Mouse (Mus musculus): Measurements from ENCODE around the gene Clip2.
A peak's percentile ranks its signal among the peaks of the same experiment; 100 is the strongest.
"Not testable (repeated sequence)": the region's sequence is repeated elsewhere in the genome, so short reads cannot be mapped to it uniquely, and the experiment has no call there.

The Clip2 gene

DNA sequence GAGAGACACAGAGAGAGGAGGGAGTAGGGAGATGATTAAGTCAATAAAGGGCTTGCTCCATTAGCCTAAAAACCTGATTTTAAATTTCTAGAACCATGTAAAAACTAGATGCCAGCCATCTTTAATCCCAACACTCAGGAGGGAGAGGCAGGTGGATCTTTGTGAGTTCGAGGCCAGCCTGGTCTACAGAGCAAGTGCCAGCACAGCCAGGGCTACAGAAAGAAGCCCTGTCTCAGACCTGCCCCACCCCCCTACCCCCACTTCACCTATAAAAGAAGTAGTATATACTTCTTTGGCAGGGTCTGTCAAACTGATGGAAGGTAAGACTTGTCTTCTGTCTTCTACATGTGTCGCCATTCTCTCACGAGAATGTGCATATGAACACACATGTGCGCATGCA, 91.7 kb downstream of the Clip2 start:
- no peak for DNase-seq (ENCODE audit: low spot score in 2 of 2)

DNA sequence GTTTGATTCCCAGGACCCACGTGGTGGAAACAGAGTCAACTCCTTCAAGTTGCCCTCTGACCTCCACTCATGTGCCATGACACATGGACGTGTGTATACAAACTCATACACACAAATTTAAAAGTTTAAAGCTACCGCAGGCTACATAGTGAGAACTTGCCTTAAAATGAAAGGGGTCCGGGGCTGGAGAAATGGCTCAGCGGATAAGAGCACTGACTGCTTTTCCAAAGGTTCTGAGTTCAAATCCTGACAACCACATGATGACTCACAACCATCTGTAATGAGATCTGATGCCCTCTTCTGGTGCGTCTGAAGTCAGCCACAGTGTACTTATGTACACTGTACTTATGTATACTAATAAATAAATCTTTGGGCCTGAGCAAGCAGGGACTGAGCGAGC, 93.1 kb downstream of the Clip2 start:
- DNase-seq (ENCODE audit: low spot score in 2 of 2) = no peak

DNA sequence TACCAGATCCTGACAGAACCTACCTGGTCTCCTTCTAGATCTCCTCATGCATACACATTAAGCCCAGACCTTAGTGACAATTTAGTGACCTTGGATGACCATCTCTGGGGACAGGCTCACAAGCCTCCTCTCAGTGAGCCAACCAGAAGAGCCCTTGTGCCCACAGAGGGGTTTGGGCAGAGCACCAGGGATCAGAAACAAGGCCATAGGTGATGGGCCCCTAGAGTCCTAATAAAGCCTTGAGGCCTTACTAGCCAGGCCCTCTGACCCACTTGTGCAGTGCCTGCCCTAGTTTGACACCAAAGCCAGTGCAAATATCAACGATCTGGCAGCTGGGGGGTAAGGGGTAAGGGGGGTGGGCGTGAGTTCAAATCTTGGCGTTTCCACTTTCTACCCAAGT, 93.8 kb downstream of the Clip2 start:
- DNase-seq (ENCODE audit: low spot score in 2 of 2) = no peak

DNA sequence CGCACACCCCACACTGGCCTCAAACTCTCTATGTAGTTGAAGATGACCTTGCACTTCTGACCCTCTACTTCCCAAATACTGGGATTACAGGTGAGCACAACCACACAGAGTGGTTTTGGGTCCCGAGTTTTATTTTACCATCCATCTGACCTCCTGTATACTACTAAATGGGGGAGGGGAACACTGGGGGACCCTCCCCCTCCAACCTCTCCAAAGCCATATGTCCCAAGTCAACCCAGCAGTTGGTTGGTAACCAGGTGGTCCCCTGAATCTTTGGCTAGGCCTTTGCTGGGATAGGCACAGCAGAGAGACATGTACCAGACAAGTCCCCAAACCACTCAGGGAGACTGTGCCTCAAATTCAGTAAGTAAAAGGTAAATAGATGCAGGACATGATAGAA, 94.9 kb downstream of the Clip2 start:
- DNase-seq (ENCODE audit: low spot score in 2 of 2) = no peak

DNA sequence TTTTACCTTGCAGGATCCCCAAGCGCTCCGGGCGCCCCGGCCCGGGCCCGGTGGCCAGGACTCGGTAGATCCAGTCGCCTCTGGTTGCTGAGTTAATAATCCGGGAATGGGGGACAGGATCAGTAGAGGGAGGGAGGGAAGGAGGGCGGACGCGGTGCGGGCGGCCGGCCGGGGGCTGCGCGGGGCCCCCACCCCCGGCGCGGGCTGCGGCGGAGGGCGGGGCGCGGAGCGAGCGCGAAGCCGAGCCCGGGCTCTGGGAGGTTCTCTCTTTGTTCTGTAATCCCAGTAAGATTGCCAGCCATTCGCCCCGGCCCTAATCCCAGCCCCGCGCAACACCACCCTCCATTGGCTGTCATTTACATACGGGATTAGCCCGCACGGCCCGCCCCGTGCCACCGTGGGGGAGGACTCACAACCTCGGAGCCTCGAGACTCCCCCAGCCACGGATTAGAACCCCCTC, 95.7 kb downstream of the Clip2 start, which contains the start of gene Gtf2ird1:
Gene Gtf2ird1, minus strand, starts transcription at position 214 of the 460 bp plus-strand sequence.
- DNase-seq (ENCODE audit: low spot score in 2 of 2) = peak; percentile 89 to 92

DNA sequence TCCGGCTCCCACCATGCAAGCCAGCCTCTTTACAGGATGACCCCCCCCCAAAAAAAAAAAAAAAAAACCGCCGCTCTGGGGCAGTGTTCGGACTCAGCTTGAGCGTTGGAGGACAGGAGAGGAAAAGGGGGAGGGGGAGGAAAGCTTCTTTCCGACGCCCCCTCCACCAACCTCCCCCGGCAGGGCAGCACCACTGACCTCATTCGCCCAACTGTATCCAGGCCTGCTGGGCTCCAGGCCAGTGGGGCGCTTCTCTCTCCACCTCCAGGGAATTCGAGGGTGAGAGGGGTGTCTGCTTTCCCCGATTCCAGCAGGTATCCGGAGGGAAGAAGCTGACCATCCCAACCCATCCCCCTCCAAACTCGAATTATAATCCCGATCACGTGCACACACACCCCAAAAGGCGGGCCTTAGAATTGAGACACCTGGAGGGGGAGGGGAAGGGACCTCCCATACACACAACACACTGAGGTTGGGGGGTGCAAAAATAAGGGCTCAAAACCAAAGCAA, 96.3 kb downstream of the Clip2 start:
- peak; percentile 68 to 76 for DNase-seq (ENCODE audit: low spot score in 2 of 2)

DNA sequence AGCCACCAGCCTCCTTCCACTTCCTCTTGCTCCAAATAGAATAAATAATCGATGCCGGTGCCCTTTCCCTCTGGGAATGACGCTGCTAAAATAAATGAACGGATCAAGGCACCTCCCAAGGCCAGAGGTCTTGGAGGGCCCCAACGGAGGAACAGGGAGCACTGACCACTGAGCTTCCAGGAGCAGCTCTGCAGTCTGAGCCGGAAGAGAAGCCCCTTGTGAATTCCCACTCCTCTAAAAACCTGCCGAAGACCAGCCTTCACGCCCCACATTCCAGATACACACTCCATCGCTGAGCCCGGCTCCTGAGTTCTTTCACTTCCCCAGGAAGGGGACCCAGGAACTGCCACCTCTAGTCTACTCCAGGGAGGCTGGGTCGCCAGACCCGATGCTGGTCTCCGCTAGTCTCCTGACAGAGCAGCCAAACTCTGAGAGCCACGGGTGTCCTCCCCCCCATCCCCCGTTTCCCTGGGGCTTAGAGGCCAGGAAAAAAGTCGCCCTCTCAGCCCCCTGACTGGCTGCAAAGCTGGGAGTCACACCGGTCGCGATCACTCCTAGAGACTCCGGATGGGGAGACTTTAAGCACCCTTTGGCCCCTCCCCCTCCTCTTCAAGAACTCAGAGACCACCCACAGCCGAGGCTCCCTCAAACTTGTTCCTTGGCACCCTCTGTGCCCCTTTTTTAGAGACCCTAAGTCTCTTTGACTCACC, 96.9 kb downstream of the Clip2 start:
- peak; percentile 39 to 54 for DNase-seq (ENCODE audit: low spot score in 2 of 2)

DNA sequence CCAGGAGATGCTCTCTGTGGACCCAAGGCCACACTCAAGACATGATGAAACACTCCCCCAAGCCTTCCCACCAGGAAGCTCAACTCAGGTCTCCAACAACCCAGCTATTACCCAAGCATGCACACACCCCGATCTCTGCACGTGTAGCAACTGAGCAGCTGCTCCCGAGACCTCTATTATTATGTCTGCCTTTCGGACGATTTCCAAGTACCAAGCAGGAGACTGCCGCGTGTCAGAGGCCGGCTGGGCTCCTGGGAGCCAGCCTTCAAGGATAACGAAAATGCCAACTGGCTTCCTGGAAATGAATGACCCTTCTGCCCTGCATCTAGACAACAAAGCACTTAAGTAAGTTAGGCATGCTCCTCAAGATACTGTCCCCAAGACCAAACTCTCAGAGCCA, 97.8 kb downstream of the Clip2 start:
- DNase-seq (ENCODE audit: low spot score in 2 of 2) = no peak

DNA sequence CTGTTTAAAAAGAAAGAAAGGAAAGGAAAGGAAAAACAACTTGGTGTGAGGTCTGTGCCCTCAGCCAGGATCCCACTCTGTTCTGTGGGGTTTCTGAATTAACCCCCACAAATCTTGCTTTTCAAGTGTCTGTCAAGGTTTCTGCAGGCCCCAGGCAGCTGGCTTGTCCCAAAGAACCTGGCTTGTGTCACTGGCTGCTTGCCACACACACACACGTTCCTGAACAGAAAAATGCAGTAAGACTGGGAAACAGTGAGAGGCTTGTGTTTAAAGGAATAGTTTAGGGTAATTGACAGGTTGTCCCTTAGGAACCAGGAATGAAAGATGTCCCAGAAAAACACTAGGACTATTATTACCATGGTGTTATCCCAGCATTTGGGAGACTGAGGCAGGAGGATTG, 98.7 kb downstream of the Clip2 start:
- DNase-seq (ENCODE audit: low spot score in 2 of 2) = no peak

DNA sequence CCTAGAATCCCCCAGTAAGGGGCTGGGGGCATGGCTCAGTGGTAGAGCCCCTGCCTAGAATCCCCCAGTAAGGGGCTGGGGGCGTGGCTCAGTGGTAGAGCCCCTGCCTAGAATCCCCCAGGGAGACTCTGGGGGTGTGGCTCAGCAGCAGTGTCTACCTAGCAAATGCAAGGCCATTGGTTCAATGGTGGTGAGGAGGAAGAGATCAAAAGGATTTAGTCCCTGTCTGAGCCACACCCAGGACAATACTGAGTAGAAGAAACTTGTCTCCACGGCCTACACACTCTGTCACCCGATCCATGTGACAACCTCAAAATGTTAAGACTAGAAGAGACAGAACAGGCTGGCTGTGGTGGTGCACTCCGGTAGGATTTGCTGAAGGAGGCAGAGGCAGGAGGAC, 105.5 kb downstream of the Clip2 start:
- not testable (repeated sequence) for DNase-seq (ENCODE audit: low spot score in 2 of 2)

DNA sequence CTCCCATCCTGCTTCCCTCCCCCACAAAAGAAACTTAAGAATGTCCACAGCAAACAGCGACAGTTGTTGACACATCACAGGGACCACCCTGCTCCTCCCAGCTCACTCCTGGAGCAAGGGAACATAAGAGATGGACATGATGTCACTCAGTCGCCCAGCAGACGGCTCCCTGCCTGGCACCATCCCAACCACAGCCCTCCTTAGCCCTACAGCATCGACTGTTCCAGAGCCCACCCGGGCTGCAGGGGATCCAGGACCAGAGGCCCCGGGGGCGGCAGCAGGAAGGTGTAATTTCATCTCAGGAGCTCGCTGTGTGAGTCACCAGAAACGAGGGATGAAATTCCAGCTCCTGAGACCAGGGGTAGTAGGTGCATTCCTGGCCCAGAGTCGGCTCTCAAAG, 106.3 kb downstream of the Clip2 start:
- no peak for DNase-seq (ENCODE audit: low spot score in 2 of 2)

DNA sequence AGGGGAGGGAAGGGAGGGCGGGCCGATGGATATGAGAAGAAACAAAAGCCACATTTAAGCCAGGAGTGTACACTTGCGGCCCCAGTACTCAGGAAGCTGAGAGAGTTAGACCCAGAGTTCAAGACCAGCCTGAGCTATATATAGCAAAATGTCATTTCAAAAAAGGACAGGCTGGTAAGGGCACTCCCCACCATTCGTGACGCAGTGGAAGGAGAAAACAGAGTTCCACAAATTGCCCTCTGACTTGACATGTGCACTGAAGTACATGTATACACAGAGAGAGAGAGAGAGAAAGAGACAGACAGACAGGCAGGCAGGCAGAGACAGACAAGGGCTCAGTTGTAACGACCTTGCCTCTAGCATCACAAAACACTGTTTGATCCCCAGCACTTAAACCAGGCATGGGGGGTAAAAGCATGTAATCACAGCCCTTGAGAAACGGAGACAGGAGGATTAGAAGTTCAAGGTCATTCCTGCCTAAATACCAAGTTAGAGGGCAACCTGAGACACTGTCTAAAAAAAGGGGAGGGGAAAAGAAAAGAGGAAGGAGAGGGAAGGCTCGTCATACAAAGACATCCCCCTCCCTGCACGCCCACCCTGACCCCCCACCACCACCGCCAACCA, 106.9 kb downstream of the Clip2 start:
- DNase-seq (ENCODE audit: low spot score in 2 of 2) = no peak

DNA sequence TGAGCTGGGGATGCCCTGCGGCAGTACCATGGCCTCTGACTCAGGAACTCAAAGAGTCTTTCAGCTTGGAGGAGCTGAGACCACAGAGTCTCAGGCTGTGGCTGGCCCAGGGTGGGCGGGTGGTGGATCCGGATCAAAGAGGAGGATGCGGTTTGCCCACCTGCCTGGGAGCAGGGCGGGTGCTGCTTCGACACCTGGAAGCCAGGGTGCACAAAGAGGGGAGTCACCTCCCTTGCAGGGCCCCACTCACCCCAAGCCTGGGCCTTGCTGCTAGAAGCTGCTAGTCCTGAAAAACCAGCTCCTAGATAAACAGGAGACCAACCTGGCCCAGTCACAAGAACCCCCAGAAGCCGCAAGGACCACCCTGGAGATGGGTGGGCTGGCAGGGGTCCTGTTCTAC, 107.8 kb downstream of the Clip2 start:
- no peak for DNase-seq (ENCODE audit: low spot score in 2 of 2)

DNA sequence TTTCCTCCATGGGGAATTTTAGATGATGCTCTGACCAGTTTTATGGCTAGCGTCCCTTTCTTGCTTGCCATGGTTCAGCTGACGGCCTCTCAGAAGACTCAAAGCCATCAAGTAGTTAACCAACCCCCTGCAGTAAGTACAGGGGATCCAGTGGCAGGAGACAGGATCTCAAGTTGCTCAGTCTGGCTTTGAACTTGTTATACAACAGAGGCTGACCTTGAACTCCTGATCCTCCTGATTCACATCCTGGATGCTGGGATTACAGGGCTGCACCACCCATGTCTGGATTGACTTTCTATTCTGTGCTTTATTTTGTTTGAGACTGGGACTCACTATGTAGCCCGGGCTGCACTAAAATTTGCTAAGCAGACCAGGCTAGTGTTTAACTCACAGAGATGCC, 110.2 kb downstream of the Clip2 start:
- no peak for DNase-seq (ENCODE audit: low spot score in 2 of 2)

DNA sequence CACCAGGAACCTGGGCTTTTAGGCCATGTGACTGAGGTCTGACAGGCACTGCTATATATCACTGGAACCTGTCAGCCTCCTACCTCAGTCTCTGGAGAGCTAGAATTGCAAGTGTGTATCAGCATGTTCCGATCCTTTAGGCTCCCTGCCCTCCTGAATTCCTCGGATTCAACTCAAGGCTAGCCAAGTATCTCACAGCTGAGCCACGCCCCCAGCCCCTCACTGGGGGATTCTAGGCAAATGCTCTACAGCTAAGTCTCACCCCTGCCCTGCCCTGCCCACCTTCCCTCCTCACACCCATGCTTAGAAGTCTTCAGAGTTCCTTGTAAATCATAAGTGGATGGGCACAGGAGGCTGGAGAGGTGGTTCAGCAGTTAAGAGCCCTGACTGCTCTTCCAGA, 111.1 kb downstream of the Clip2 start:
- no peak for DNase-seq (ENCODE audit: low spot score in 2 of 2)

DNA sequence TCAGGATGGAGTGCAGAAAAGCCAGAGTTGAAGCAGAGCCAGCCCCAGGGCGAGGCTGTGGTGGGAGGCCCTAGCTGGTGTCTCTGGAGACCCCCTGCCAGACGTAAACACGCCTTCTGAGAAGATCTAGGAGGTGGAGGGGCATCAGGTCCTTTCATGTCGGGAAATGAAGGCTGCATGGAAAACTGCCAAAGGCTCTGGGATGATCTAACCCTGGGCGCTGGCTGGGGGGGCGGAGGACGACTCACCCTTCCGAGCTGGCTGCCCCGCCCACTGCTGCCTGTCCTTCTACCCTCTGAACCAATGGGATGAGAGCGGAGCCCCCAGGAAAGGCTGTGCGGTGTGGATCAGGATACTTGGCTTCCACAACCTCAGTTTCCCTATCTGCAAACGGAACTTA, 112.1 kb downstream of the Clip2 start:
- DNase-seq (ENCODE audit: low spot score in 2 of 2) = no peak

DNA sequence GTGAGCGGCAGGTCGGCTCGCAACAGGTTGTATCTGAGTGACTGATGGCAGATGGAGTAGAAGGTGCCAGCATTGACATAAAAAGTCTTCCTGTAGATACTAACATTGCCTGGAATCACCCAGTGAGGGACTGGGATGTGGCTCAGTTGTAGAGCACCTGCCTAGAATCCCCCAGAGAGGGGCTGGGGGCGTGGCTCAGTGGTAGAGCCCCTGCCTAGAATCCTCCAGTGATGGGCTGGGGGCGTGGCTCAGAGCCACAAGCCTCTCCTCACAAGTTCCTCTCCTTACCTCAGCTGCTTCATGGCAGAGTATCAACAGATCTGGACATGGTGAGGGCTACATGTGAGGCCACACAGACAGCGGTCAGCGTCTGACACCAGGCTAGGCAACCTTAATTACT, 112.8 kb downstream of the Clip2 start:
- DNase-seq (ENCODE audit: low spot score in 2 of 2) = no peak
